Comparison of ENCODE assay signal across 9 mouse cellular contexts in genomic region chr8:69874155-69874554, GRCm38 (mm10). TPM values are rescaled to one million over a fixed set of nuclear protein-coding genes. Genes with fewer than 3 reads are reported as not detected.
DNase-seq lines count a peak whose midpoint lies in the region; ATAC-seq and TF ChIP-seq lines count a peak whose summit lies in the region.
"Had no signal": no experiment of that assay in that cellular context is flagged by ENCODE, and none has a peak within 500 bp of the region (broad histone marks: within the 10 kb centered on the region; RNA-seq: fewer than 3 reads in every experiment).

No protein-coding gene starts in this region.

- no peak overlapping the region for H3K4me3 ChIP-seq in neural tube, embryonic 15.5 days (replicated peaks)

- peaks cover 17% of the 10 kb centered on the region for H3K27me3 ChIP-seq in neural tube, embryonic 15.5 days (replicated peaks)
- H3K27me3 ChIP-seq: Patski had no signal

- 11% methylated on average over 9 of the region's 9 CpGs for WGBS in neural tube, embryonic 15.5 days

- intact Hi-C loops in left cerebral cortex, postnatal 25 days (cut with DNase I), result no loop called here

- TF ChIP-seq CTCF in brain, embryonic 14.5 days (IDR thresholded peaks at IDR 0.05; ENCODE audit: borderline replicate concordance, extremely low read depth, insufficient read depth, insufficient read length), result peak; percentile 86

- peaks cover 6% of the 10 kb centered on the region; the same call in 1 of the 2 replicates for H3K36me3 ChIP-seq in neural tube, embryonic 15.5 days

- no peak for ATAC-seq in neural tube, embryonic 15.5 days (ENCODE audit: low FRiP score)
- ATAC-seq: Patski had no signal

- DNase-seq in cerebellum, adult 18-20 months, result peak; percentile 55 to 78
- DNase-seq in cerebellum, adult 11-12 months, result no peak
- peak; percentile 74 for DNase-seq in neural tube, embryonic 10.5 days (ENCODE audit: extremely low spot score, low spot score)
- DNase-seq in brain, embryonic 14.5 days (ENCODE audit: low read depth), result peak; percentile 71
- DNase-seq in frontal cortex, postnatal 25 days (ENCODE audit: low spot score in 2 of 2), result peak; percentile 72 to 77
- peak; percentile 63 to 75 for DNase-seq in left cerebral cortex, postnatal 25 days (ENCODE audit: low spot score in 2 of 2)
- DNase-seq in retina, postnatal 1 day, result peak; percentile 70

- no peak for TF ChIP-seq POLR2A in brain, embryonic 14.5 days (IDR thresholded peaks at IDR 0.05; ENCODE audit: borderline replicate concordance, extremely low read depth, insufficient read depth, insufficient read length, poor library complexity, severe bottlenecking)

- H3K9me3 ChIP-seq in neural tube, embryonic 15.5 days (replicated peaks), result no peaks in the 10 kb centered on the region

- H3K4me1 ChIP-seq in neural tube, embryonic 15.5 days, result no peaks in the 10 kb centered on the region

- no peak overlapping the region for H3K4me2 ChIP-seq in neural tube, embryonic 15.5 days

- H3K27ac ChIP-seq in neural tube, embryonic 15.5 days (replicated peaks), result no peak overlapping the region

- H3K9ac ChIP-seq in neural tube, embryonic 15.5 days (replicated peaks), result no peak overlapping the region

RNA-seq across cellular contexts. Expression of gene Cilp2, which starts 13.3 kb away (rescaled TPM):
- 5.3 and 6.0 TPM in 2 replicates for polyA plus RNA-seq in neural tube, embryonic 15.5 days (2015; fragmentation: Nextera tagmentation; extraction: Ambion mirVana)
- 5.0 and 5.6 TPM in 2 replicates for polyA plus RNA-seq in brain, embryonic 14.5 days (2012; rRNA removed)
- 1 to 10 TPM in 1 of 2 experiments, under 1 TPM in 1; 0.76 to 1.1 TPM for total RNA-seq in left cerebral cortex, postnatal 25 days (2021)

RNA-seq across cellular contexts. Expression of gene Tssk6, which starts 27.8 kb away (rescaled TPM):
- 4.3 TPM in 2 replicates for polyA plus RNA-seq in neural tube, embryonic 15.5 days (2015; fragmentation: Nextera tagmentation; extraction: Ambion mirVana)
- polyA plus RNA-seq in brain, embryonic 14.5 days (2012; rRNA removed), result 0.37 and 0.53 TPM in 2 replicates
- under 1 TPM; 0.53 to 0.66 TPM for total RNA-seq in left cerebral cortex, postnatal 25 days (2021)

RNA-seq across cellular contexts. Expression of gene Ndufa13, which starts 28.2 kb away (rescaled TPM):
- polyA plus RNA-seq in neural tube, embryonic 15.5 days (2015; fragmentation: Nextera tagmentation; extraction: Ambion mirVana), result 190 and 209 TPM in 2 replicates
- 84.2 and 106 TPM in 2 replicates for polyA plus RNA-seq in brain, embryonic 14.5 days (2012; rRNA removed)
- 100 to 1,000 TPM; 153 to 154 TPM for total RNA-seq in left cerebral cortex, postnatal 25 days (2021)

RNA-seq across cellular contexts. Expression of gene Yjefn3, which starts 28.4 kb away (rescaled TPM):
- polyA plus RNA-seq in neural tube, embryonic 15.5 days (2015; fragmentation: Nextera tagmentation; extraction: Ambion mirVana), result 11.8 and 15.6 TPM in 2 replicates
- 12.6 and 13.0 TPM in 2 replicates for polyA plus RNA-seq in brain, embryonic 14.5 days (2012; rRNA removed)
- 10 to 100 TPM; 21.6 to 23.7 TPM for total RNA-seq in left cerebral cortex, postnatal 25 days (2021)

RNA-seq across cellular contexts. Expression of gene Pbx4, which starts 41.9 kb away (rescaled TPM):
- polyA plus RNA-seq in neural tube, embryonic 15.5 days (2015; fragmentation: Nextera tagmentation; extraction: Ambion mirVana), result 52.6 and 61.2 TPM in 2 replicates
- polyA plus RNA-seq in brain, embryonic 14.5 days (2012; rRNA removed), result 38.6 and 43.6 TPM in 2 replicates
- total RNA-seq in left cerebral cortex, postnatal 25 days (2021), result 10 to 100 TPM; 16.9 to 17.4 TPM
